Mouse (Mus musculus): ENCODE measurements around the gene Msh3. TPM values are rescaled to one million over a fixed set of nuclear protein-coding genes. Genes with fewer than 3 reads are reported as not detected.

Msh3 gene
- polyA plus RNA-seq, 1 experiment, result 25.4 TPM

Other genes with a start within 250 kb of the Msh3 start
- 73.7 and 83.8 TPM in 2 replicates for gene Rasgrf2, start 223.3 kb downstream of the Msh3 start, polyA plus RNA-seq (2012; rRNA removed)
- gene Gm20379, start 49.0 kb downstream of the Msh3 start, polyA plus RNA-seq (2012; rRNA removed), result not detected in 2 replicates
- gene Dhfr, start 277 bp downstream of the Msh3 start, polyA plus RNA-seq (2012; rRNA removed), result 1.8 and 2.3 TPM in 2 replicates
- 7.9 and 8.6 TPM in 2 replicates for gene Ankrd34b, start 70.9 kb upstream of the Msh3 start, polyA plus RNA-seq (2012; rRNA removed)
- gene Fam151b, start 129.0 kb upstream of the Msh3 start, polyA plus RNA-seq (2012; rRNA removed), result 9.7 and 12.1 TPM in 2 replicates
- 13.0 and 14.4 TPM in 2 replicates for gene Zfyve16, start 175.9 kb upstream of the Msh3 start, polyA plus RNA-seq (2012; rRNA removed)
- gene Spz1, start 221.2 kb upstream of the Msh3 start, polyA plus RNA-seq (2012; rRNA removed), result not detected in 2 replicates

Data from frontal cortex, adult 2 months (tissue).